Mouse (Mus musculus) erythroblast, embryonic 14.5 days (primary cell): ENCODE results near the gene Cog5. TPM values are rescaled to one million over a fixed set of nuclear protein-coding genes. Genes with fewer than 3 reads are reported as not detected.

Experiments used
- H3K27me3 ChIP-seq: 2 replicates; pipeline ENCODE4 v1.6.1; 2012; ENCODE audit warnings: inconsistent platforms; ENCODE audit not compliant: control insufficient read depth
- H3K36me3 ChIP-seq: 2 replicates; pipeline ENCODE4 v1.6.1; 2012; ENCODE audit warnings: mild to moderate bottlenecking, inconsistent platforms; ENCODE audit not compliant: control insufficient read depth
- H3K4me1 ChIP-seq: 2 replicates; pipeline ENCODE4 v1.6.1; 2012; ENCODE audit warnings: inconsistent platforms; ENCODE audit not compliant: control insufficient read depth
- H3K4me3 ChIP-seq: replicated peaks from 2 replicates; pipeline ENCODE3; 2012; ENCODE audit warnings: moderate library complexity, mild to moderate bottlenecking, inconsistent platforms
- H3K9me3 ChIP-seq: 2 replicates; pipeline ENCODE4 v1.6.1; 2012; ENCODE audit warnings: low read length, inconsistent platforms, mixed read lengths; ENCODE audit not compliant: control insufficient read depth
- GATA1 ChIP-seq: IDR thresholded peaks from 2 replicates; pipeline ENCODE4 v1.6.1; 2012; ENCODE audit warnings: low read length, inconsistent platforms, mixed read lengths
- TAL1 ChIP-seq: IDR thresholded peaks from 3 replicates; pipeline ENCODE4 v1.6.1; 2012; ENCODE audit warnings: low read length, inconsistent platforms, mixed read lengths
- polyA plus RNA-seq: library from polyadenylated mRNA; stranded (reverse); fragments of >175 nt; gene quantifications from 2 replicates; pipeline ENCODE4 v1.2.3, GENCODE M21; 2012

The Cog5 gene
- polyA plus RNA-seq, 1 experiment: 0.03 TPM

DNA sequence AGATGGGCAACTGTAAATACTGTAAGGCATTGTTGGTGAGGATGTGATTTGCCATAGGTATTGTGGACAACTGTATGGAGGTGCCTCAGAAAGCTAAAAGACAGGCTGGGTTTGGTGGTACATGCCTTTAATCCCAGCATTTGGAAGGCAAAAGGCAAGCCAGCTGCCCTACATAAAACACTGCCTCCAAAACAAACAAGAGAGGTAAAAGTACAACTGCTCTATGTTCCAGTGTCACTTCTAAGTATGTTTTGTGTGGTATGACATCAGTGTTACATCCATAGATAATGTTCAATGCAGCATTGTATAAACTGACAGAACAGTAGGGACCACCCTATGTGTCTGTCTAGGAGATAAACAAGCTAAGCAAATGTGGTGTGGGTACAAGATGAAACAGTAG, 237.4 kb downstream of the Cog5 start:
- Histone ChIP-seq H3K4me1 (no peaks in the 10 kb centered on the region), H3K4me3 (no peak overlapping the region), H3K36me3 (no peaks in the 10 kb centered on the region), H3K27me3 (no peaks in the 10 kb centered on the region), H3K9me3 (no peaks in the 10 kb centered on the region)
- no peak for TF ChIP-seq TAL1
- TF ChIP-seq GATA1: no peak

DNA sequence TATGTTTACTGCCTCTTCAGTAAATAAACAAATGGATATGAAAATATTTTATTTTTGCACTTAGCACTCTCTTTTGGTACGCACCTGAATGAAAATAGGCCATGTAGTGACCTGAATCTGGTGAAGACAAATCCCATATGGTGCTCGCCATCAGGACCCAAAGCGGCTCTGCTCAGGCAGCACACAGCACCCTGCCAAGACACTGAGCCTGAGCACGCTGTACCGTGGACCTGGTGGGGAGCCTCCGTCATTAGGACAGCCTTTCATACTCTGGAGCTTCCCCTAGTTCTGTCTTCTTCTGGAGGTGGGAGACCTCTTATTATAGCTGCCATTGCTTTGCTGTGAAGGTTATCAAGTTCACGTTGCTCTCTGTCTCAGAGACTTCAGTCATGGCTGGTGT, 238.1 kb downstream of the Cog5 start:
- H3K4me1 ChIP-seq: no peaks in the 10 kb centered on the region
- no peaks in the 10 kb centered on the region for H3K36me3 ChIP-seq

GRCm38 (mm10) chr12:31895095-31895734, 240.5 kb downstream of the Cog5 start:
- Histone ChIP-seq H3K4me1 (no peaks in the 10 kb centered on the region), H3K36me3 (no peaks in the 10 kb centered on the region), H3K27me3 (no peaks in the 10 kb centered on the region), H3K9me3 (no peaks in the 10 kb centered on the region), H3K4me3 (no peak overlapping the region)
- TF ChIP-seq GATA1 (no peak), TAL1 (no peak)

More for the DNA sequence above, 238.1 kb downstream of the Cog5 start:
- no peak overlapping the region for H3K4me3 ChIP-seq
- no peak for TF ChIP-seq TAL1
- no peak for TF ChIP-seq GATA1
- H3K9me3 ChIP-seq: no peaks in the 10 kb centered on the region
- H3K27me3 ChIP-seq: no peaks in the 10 kb centered on the region

DNA sequence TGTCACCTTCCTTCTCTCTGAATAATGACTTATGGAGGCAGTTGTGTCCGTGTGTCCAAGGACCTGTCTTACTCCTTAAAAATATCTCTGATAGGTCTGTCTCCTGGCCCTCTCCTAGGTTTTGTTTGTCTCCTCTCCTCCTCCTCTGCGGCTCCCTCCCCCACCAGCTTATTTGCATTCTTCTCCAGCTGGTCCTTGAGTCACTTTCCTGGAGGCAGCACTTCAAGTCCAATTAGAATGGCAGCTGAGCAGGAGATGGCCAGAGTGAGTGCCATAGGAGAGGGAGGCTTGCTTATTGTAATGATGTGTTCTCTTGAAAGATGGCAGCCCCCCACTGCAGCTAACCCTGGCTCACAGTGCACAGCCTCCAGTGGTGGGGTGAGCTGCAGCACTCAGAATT, 241.2 kb downstream of the Cog5 start:
- Histone ChIP-seq H3K4me1 (no peaks in the 10 kb centered on the region), H3K9me3 (no peaks in the 10 kb centered on the region), H3K36me3 (no peaks in the 10 kb centered on the region; the same call in 1 of the 2 replicates), H3K27me3 (no peaks in the 10 kb centered on the region), H3K4me3 (no peak overlapping the region)
- TF ChIP-seq GATA1 (no peak), TAL1 (no peak)

DNA sequence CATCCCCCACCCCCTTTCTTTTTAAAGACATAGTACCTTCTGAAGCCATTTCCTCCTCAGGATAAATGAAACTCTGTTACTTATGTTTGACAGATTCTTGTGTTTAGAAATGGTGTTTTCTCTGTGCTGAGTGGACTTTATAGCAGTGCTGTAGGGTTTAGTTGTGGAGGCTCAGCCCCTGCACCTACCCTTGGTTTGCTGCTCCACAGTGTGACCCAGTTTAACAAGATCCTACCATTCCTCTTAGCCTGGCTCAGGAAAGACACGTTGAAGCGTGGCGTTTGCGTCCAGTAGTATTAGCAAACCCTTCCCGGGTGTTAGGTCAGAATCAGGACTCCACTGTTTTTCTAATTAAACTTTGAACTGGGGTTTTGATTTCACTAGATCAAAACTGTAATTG, 241.6 kb downstream of the Cog5 start:
- Histone ChIP-seq H3K36me3 (no peaks in the 10 kb centered on the region; the same call in 1 of the 2 replicates), H3K4me3 (no peak overlapping the region), H3K4me1 (no peaks in the 10 kb centered on the region), H3K9me3 (no peaks in the 10 kb centered on the region), H3K27me3 (no peaks in the 10 kb centered on the region)
- no peak for TF ChIP-seq GATA1

GRCm38 (mm10) chr12:31896986-31897385, 242.3 kb downstream of the Cog5 start:
- H3K9me3 ChIP-seq: no peaks in the 10 kb centered on the region
- H3K4me3 ChIP-seq: no peak overlapping the region
- H3K4me1 ChIP-seq: no peaks in the 10 kb centered on the region
- no peaks in the 10 kb centered on the region for H3K27me3 ChIP-seq
- TF ChIP-seq TAL1 (no peak), GATA1 (no peak)
- H3K36me3 ChIP-seq: no peaks in the 10 kb centered on the region; the same call in 1 of the 2 replicates

DNA sequence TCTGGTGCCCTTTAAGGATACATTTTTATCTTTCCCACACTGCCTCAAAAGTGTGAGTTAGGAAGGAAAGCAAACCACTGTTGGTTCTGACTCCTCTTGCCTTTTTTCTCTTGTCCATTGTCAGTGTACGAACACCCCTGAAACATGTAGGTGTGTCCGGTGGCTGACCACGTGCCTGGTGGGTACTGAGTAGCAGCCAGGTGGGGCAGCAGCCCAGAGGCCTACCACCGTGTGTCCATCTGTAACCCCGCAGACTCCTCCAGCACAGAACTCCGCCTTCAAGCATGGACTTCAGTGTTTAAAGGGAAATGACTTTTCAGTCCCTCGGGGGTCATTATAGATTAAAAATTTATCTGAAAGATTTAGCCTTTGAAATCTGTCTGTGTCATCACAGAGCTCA, 242.8 kb downstream of the Cog5 start:
- no peaks in the 10 kb centered on the region for H3K4me1 ChIP-seq
- H3K27me3 ChIP-seq: no peaks in the 10 kb centered on the region
- no peaks in the 10 kb centered on the region; the same call in 1 of the 2 replicates for H3K36me3 ChIP-seq
- H3K4me3 ChIP-seq: no peak overlapping the region
- H3K9me3 ChIP-seq: no peaks in the 10 kb centered on the region
- TF ChIP-seq GATA1: no peak
- TF ChIP-seq TAL1: no peak

- H3K27me3 ChIP-seq: no peaks in the 10 kb centered on the region
- no peak overlapping the region for H3K4me3 ChIP-seq
- H3K9me3 ChIP-seq: no peaks in the 10 kb centered on the region
- no peaks in the 10 kb centered on the region; the same call in 1 of the 2 replicates for H3K36me3 ChIP-seq
- no peaks in the 10 kb centered on the region; the same call in 1 of the 2 replicates for H3K4me1 ChIP-seq
- no peak for TF ChIP-seq GATA1
- TF ChIP-seq TAL1: no peak
These were observed 245.8 kb downstream of the Cog5 start for GRCm38 (mm10) chr12:31900391-31900914.

DNA sequence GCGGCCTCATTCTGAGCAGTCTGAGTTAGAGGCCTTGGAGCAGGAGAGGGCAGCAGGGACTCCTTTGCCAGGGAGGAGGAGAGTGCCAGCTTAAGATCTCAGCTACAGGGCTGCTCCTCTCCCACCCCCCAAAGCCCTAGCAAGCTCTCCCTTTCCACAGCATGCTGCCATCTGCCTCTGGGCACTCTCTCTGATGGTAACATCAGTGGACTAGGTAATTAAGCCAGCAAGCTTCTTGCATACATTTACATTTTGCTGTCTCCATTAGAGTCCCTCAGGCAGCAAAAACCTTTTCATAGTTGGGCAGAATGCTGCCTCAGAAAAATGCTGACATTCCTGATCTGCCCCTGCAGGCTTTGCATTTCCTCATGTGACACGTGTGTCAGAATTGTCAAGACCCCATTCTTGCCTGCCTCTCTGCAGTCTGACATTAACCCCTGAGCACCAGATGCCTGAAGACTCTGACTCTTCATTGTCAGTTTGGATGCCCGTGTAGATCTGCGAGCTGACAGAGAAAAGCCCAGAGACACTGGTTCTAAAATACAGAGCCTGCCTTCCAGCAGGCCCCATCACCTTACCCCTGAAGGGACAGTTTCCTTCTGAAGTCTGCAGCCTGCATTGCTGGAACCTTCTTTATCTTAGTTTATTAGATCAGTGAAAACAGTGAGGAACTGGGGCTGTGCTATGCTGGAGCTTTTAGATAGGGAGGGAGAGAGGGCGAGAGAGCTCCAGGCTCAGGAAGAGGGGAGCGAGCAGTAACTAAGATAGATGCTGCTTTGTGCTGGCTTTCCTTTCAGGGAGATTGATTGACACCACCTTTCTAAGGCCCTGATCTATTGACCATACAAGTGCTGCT, 251.3 kb downstream of the Cog5 start:
- H3K4me3 ChIP-seq: no peak overlapping the region
- H3K27me3 ChIP-seq: no peaks in the 10 kb centered on the region
- H3K9me3 ChIP-seq: no peaks in the 10 kb centered on the region
- peaks cover 5% of the 10 kb centered on the region for H3K36me3 ChIP-seq
- no peak for TF ChIP-seq TAL1
- TF ChIP-seq GATA1: no peak
- H3K4me1 ChIP-seq: peaks cover 22% of the 10 kb centered on the region

DNA sequence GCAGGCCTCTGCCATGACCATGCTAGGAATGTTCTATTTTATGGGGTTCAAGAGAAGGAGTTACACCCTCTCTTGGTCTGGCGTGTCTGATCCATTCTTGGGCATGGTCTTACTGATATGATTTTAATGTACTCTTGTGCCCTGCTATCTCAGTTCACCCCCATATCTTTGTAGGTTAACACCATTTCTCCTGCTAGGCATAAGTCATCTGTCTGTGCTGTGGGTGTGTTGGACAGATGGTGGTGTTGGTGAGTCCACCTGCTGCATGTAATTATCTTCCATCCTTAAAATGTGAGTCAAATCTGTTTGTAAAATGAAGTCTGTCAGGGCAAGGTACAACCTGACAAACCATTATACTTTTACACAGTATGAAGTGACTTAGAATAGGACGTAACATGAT, 252.8 kb downstream of the Cog5 start:
- no peaks in the 10 kb centered on the region for H3K9me3 ChIP-seq
- TF ChIP-seq TAL1: no peak
- TF ChIP-seq GATA1: no peak
- H3K36me3 ChIP-seq: peaks cover 5% of the 10 kb centered on the region
- no peaks in the 10 kb centered on the region for H3K27me3 ChIP-seq
- no peak overlapping the region for H3K4me3 ChIP-seq
- peaks cover 22% of the 10 kb centered on the region for H3K4me1 ChIP-seq
